Mouse (Mus musculus) cerebellum, adult 9-10 months (tissue): ENCODE data around the gene Aarsd1.
"Not testable (repeated sequence)": the region's sequence is repeated elsewhere in the genome, so short reads cannot be mapped to it uniquely, and the experiment has no call there.

Source experiments
- DNase-seq: peaks from one replicate; pipeline ENCODE4 v3.0.0; 2022

Aarsd1 gene

DNA sequence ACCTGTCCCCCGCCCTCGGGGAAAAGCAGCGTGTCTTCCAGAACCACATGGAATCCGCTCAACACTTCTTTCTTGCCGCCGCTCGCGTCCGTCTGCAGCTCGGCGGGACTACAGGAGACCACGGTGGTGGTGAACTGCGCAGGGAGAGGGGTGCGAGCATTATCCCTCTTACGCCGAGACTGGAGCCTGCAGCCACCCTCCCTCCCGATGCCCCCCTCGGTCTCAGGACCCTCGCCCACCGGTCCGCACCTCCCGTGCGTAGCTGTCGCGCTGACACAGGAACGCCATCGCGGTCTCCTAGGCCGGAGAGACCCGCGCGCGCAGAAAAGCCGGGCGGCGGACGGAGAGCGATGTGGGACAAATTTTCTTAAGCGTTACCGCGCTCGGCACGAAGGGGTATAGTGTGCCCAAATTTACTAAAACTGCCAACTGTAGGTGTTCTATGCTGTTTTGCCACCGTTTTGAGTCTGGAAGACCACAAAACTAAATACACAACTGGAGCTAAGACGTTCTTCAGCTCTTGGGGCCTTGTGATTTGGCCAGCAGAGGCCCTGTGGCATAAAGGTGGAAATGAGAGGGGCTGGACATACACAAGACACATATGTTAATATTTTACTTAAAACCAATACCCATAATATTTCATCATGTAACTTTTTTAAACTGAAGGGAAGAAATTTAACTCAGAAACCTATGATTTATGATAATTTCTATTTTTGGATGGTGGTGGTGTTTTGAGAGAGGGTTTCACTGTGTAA, at the start of gene Aarsd1:
Gene Aarsd1, minus strand, starts transcription at position 515 of the 755 bp plus-strand sequence.
- DNase-seq = peak; percentile 87

- DNase-seq = not testable (repeated sequence)
These were observed 49.1 kb upstream of the Aarsd1 start for GRCm38 (mm10) chr11:101466552-101466950.

GRCm38 (mm10) chr11:101465869-101466551, 48.6 kb upstream of the Aarsd1 start, which contains the start of gene Vat1:
Gene Vat1, minus strand, starts transcription at chr11:101466230.
- no peak for DNase-seq

DNA sequence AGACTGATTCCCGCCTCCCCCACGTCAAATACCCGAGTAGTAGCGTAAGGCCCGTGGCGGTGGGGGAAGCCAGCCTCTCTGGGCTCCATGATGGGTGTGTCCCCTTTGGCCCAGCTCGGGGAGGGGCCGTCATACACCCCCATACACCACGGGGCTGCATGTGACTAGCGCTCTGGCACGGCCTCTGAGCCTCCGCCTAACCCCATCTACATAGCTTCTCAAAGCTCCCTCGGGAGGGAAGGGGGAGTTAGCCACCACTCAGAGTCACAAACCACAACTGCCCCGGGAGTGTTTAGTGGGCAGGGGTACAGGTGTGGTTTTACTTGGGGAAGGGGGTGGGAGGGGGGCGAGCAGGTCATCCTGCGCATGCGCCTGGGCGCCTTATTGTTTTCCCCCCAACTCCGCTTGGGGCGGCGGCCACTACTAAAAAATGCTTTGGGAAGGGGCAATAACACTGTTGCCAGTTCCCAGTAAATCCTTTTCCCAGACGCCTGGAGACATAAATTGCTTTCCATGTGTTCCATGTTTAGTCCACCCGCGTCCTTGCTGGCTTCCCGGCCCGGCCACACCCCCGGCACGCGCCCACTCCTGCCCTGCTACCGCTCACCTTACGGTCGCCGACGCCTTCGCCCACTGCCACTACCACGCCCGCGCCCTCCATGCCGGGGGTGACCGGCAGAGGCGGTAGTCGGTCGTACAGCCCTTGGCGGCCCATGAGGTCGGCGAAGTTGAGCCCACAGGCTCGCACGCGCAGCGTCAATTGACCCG, 47.9 kb upstream of the Aarsd1 start:
- DNase-seq = no peak

GRCm38 (mm10) chr11:101464211-101465100, 47.0 kb upstream of the Aarsd1 start, which contains the start of gene Rnd2:
Gene Rnd2, plus strand, starts transcription at chr11:101464999.
- DNase-seq = no peak

DNA sequence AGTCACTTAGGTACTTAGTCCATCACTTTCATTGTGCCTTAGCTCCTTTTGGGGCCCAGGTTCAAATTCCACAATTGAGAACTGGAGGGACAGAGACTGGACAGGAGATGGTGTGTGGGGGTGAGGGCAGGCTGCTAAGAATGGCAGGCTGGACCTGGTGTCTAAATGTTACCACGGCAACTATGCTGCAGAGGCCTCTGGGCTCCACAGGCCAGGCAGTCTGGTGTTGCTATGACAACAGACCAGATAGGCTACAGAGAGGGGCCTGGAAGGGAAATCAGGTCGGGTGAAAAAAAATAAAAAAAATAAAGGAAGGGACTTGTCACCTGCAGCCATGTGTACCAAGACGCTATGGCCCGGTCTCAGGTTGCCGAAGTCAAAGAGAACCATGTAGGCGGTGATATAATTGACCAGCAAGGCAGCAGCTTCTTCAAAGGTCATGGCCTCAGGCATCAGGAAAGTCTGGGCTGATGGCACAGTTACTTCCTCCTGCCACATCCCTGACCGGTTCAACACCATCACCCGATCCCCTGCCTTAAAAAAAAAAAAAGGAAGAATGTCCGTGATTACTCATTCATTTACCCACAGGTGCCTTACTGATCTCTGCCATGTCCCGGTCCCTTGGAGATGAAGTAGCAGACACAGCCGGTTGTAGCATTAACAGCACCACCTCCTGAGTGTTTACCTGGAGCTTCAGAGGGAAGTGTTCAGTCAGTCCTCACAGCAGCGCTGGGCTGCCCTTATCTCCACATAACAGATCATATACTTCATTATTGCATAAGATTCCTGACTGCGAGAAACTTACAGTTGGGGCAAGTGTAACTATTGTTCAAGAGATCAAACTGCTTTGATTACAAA, 45.4 kb upstream of the Aarsd1 start:
- DNase-seq = no peak

DNA sequence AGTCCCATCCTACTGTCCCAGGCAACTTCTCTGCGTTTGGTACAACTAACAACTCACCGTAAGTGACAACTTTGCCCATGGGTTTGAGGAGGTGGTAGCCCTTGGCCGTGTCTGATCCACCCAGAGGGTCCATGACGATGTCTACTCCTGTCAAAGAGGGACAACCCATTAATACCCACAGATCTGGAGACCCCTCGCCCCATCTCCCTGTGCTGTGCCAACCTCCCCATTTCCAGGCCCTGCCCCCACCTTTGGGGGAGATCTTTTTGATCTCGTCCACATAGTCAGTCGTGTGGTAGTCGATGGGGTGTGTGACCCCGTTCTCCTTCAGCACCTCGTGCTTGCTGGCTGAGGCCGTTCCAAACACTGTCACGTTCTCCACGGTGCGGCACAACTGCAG, 44.7 kb upstream of the Aarsd1 start:
- DNase-seq = no peak

DNA sequence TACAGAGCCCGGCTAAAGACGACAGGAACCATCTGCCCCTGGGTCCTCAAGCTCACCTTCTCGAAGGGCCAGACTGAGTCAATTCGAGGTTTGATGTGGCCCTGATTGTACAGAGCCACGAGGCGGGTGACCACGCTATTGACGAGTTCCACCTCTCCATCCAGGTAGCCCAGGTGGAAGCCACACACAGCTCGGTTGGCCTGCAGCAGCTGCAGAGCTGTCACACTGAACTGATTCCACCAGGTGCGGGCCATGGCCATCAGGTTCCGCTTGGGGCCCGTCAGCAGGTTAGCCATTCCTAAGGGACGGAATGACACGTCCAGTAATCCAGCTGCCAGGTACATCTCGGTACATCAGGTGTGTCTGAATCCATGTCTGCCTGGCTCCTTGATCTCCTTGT, 42.9 kb upstream of the Aarsd1 start:
- DNase-seq = no peak

GRCm38 (mm10) chr11:101459716-101460115, 42.3 kb upstream of the Aarsd1 start:
- DNase-seq = no peak

DNA sequence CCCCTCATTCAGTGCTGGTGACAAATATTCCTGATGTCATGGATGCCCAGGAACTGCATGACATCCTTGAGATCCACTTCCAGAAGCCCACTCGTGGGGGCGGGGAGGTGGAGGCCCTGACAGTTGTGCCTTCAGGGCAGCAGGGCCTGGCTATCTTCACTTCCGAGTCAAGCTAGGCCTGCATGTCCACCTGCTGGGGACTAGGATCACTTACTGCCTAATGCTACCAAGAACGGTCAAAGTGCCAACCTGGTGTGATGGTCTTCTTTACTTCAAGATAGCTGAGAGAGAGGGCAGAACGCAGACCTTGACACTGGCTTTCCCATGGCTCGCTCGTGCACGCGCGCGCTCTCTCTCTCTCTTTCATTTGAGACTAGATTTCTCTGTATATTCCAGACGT, 40.8 kb upstream of the Aarsd1 start:
- DNase-seq = no peak

GRCm38 (mm10) chr11:101457631-101458030, 40.2 kb upstream of the Aarsd1 start:
- DNase-seq = no peak

DNA sequence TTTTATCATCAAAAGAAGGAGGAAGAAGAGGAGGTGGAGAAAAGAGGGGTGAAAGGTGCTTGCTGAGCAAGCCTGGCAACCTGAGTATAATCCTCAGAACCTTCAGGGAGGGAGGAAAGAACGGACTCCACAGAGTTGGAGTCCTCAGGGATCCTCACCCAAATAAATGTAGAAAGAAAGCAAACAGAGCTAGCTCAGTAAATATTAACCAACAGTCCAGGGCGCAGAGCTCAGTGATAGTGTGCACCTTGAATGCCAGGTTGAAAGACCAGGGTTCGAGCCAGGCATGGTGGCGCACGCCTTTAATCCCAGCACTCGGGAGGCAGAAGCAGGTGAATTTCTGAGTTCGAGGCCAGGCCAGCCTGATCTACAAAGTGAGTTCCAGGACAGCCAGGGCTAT, 38.2 kb upstream of the Aarsd1 start:
- no peak for DNase-seq

DNA sequence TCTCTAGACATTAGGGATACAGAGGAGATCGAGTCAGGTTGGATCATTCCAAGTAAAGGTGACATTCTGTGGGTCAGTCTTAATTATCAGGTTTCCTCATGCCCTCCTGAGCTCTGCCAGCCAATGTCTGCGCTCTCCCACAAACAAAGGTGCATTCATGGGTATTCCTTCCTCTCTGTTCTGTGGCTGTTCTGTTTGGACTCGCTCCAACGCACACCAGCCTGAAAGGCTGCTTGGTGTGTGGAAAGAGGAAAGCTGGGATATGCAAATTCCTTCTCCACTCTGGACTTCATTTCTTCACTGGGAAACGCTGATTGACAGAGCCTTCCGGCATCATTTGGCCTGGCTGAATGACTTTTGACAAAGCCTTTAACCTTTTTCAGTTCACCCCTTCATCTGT, 37.3 kb upstream of the Aarsd1 start:
- DNase-seq = no peak

DNA sequence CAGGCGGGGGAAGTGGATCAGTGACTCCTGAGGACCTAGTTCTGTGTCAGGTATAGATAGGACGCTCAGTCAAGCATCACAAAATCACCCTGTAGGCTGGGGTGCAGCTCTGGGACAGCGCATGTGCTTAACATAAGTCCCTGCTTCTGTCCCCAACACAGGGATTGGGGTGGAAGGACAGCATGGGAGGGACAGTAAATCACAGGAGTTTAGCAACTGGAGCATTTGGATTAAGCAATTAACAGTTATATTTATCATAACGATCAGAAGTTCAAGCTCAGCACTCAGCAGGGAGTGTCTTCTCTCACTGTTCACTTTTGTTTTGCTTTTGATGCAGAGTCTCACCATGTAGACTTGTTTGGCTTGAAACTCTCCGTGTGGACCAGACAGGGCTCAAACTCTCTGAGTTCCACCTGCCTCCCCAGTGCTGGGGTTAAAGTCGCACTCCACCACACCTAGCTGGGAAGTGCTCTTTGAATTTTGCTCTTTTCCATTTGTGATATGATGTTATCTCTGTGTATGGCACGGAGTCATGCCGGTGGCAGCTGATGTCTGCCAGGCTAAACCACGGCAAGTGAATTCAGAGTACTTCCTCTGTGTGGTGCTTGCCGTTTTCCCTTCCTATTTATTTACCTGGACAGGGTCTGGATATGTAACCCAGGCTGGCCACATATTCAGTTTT, 34.8 kb upstream of the Aarsd1 start:
- no peak for DNase-seq

- no peak for DNase-seq
These were observed 34.1 kb upstream of the Aarsd1 start for GRCm38 (mm10) chr11:101451536-101451935.

- no peak for DNase-seq
These were observed 33.0 kb upstream of the Aarsd1 start for GRCm38 (mm10) chr11:101450394-101450793.

- DNase-seq = not testable (repeated sequence)
These were observed 32.2 kb upstream of the Aarsd1 start for GRCm38 (mm10) chr11:101449596-101449995.

DNA sequence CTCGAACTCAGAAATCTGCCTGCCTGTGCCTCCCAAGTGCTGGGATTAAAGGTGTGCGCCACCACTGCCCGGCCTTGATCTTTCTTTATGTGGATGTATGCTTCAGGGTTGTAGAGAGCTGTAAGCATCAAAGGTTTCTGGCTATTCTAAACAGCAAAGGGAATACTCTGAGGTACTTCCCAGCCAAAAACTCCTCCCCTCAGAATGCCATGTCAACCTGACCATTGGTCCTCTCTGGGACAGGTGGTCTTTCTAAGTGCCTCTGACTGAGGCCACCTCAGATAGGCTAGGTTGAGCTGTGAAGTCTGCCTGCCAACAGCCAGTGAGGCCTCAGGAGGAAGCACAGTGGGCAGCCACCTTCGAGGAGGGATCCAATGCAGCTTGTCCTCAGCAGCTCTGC, 31.5 kb upstream of the Aarsd1 start:
- DNase-seq = no peak

DNA sequence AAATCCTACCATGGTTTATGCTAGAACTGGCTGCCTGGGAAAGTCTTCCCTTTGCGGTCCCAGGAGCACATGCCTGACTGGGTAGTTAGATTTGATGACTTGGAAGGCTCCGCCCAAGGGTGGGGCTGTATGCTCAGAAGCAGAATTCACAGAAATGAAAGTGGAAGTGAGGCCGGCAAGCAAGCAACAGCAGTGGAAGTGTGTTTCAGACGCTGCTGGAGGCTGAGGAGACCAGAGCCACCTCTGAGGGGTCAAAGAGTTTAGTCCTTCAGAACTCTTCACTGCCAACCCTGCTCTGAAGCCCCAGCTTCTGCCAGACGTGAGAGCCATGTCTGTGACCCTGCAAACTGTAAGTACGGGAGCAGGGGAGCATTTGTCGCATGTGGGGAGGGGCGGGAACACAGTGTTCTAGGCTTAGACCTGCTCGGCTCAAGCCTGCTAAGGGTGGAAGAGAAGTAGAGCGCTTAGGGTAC, 30.9 kb upstream of the Aarsd1 start, which contains the start of gene Ifi35:
Gene Ifi35, plus strand, starts transcription at position 134 of the 473 bp plus-strand sequence.
- DNase-seq = no peak

DNA sequence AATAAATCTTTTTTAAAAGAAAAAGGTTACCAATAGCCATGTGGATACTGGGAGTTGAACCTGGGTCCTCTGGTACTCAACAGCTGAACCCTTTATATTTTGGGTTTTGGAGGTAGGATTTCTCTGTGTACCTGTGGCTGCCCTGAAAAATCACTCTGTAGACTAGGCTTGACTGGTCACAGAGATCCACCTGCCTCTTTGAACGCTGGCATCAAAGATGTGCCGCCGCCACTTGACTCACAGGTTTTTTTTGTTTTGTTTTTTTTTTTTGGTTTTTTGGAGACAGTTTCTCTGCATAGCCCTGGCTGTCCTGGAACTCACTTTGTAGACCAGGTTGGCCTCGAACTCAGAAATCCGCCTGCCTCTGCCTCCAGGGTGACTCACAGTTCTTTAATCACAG, 30.4 kb upstream of the Aarsd1 start:
- DNase-seq = no peak

DNA sequence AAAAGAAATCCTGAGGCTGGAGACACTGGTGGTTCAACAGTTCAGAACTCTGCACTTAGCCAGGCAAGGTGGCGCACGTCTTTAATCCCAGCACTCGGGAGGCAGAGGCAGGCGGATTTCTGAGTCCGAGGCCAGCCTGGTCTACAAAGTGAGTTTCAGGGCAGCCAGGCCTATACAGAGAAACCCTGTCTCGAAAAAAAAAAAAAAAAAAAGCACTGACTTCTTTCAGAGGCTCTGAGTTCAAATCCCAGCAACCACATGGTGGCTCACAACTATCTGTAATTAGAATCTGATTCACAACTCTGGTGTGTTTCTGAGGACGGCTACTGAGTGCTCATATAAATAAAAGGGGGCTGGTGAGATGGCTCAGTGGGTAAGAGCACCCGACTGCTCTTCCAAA, 29.4 kb upstream of the Aarsd1 start:
- not testable (repeated sequence) for DNase-seq
